Mouse (Mus musculus) hindbrain, embryonic 10.5 days (tissue): ENCODE data around the gene Arfgef2. TPM values are rescaled to one million over a fixed set of nuclear protein-coding genes. Genes with fewer than 3 reads are reported as not detected.
"Not testable (repeated sequence)": the region's sequence is repeated elsewhere in the genome, so short reads cannot be mapped to it uniquely, and the experiment has no call there.

ENCODE experiments used
- DNase-seq: peaks from one replicate; pipeline ENCODE4 v3.0.0-alpha.2; 2017; ENCODE audit warnings: low spot score
- H3K27ac ChIP-seq: fragments of 300-500 bp; sonication (generic); 2 replicates; pipeline ENCODE4 v1.5.1; 2016; ENCODE audit warnings: mild to moderate bottlenecking, moderate library complexity
- H3K27me3 ChIP-seq: fragments of 300-500 bp; sonication (generic); 2 replicates; pipeline ENCODE4 v1.6.1; 2016; ENCODE audit warnings: mild to moderate bottlenecking; ENCODE audit not compliant: poor library complexity, insufficient read depth, severe bottlenecking
- H3K36me3 ChIP-seq: fragments of 300-500 bp; sonication (generic); 2 replicates; pipeline ENCODE4 v1.6.1; 2016; ENCODE audit warnings: mild to moderate bottlenecking, moderate library complexity
- H3K4me1 ChIP-seq: fragments of 300-500 bp; sonication (generic); replicated peaks from 2 replicates; pipeline ENCODE4 v1.6.1; 2016; ENCODE audit warnings: mild to moderate bottlenecking
- H3K4me3 ChIP-seq: fragments of 300-500 bp; sonication (generic); 2 replicates; pipeline ENCODE4 v1.5.1; 2016; ENCODE audit warnings: mild to moderate bottlenecking, moderate library complexity
- H3K9me3 ChIP-seq: fragments of 300-500 bp; sonication (generic); 2 replicates; pipeline ENCODE4 v1.6.1; 2016; ENCODE audit warnings: mild to moderate bottlenecking, moderate library complexity
- WGBS: fragments of 180-500 bp; shearing (Covaris S2); methylation state at CpG from one replicate; pipeline ENCODE4 v1.1.7; 2016; 5-methylcytosine and 5-hydroxymethylcytosine counted together
- polyA plus RNA-seq: library from polyadenylated mRNA; unstranded; fragments of >200 nt; fragmentation: Nextera tagmentation; extraction: Ambion mirVana; gene quantifications from 2 replicates; pipeline ENCODE4 v1.2.1, GENCODE M21; 2016

Gene Arfgef2
- polyA plus RNA-seq, 1 experiment from 2014 or later = 4.9 TPM

GRCm38 (mm10) chr2:166786353-166787004, 18.9 kb upstream of the Arfgef2 start:
- H3K27ac ChIP-seq = peak overlapping the region; percentile 87
- H3K27me3 ChIP-seq = peaks cover 12% of the 10 kb centered on the region
- peak overlapping the region; percentile 77 for H3K4me3 ChIP-seq
- peaks cover 29% of the 10 kb centered on the region for H3K4me1 ChIP-seq
- under 1% methylated on average over 35 of the region's 35 CpGs for WGBS
- H3K9me3 ChIP-seq = no peaks in the 10 kb centered on the region
- no peaks in the 10 kb centered on the region for H3K36me3 ChIP-seq
- DNase-seq = peak; percentile 89

GRCm38 (mm10) chr2:166791738-166792137, 13.7 kb upstream of the Arfgef2 start:
- H3K4me1 ChIP-seq = peaks cover 39% of the 10 kb centered on the region
- 73% methylated on average over 5 of the region's 5 CpGs for WGBS
- DNase-seq = no peak
- H3K27me3 ChIP-seq = no peaks in the 10 kb centered on the region
- H3K36me3 ChIP-seq = peaks cover 13% of the 10 kb centered on the region
- H3K4me3 ChIP-seq = no peak overlapping the region
- H3K9me3 ChIP-seq = no peaks in the 10 kb centered on the region
- peak overlapping the region; percentile 89 for H3K27ac ChIP-seq

DNA sequence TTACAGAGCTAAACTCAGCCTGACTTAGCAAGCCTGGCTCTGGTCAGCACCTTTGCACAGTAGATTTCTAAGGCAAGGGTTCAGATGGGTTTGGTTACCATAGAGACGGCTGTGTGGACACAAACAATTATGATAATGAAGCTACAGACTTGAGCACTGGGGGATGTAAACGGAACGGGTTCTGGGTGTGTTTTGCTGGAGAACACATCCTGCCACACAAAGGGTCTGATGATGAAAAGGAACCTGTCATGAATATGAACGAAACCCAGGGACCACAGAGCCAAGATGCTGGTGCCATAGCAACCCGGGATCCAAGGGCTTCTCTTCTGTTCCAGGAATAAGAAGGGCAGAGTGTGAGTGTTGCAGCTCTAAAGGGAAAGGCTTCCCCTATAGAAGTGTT, 13.0 kb upstream of the Arfgef2 start, which contains the start of gene Trp53rkb:
Gene Trp53rkb, plus strand, starts transcription at position 177 of the 400 bp plus-strand sequence.
- Histone ChIP-seq H3K27ac (peak within 1 kb of the TSS; percentile 89), H3K36me3 (peaks cover 19% of the 10 kb centered on the region), H3K9me3 (no peaks in the 10 kb centered on the region), H3K27me3 (no peaks in the 10 kb centered on the region), H3K4me1 (peaks cover 32% of the 10 kb centered on the region), H3K4me3 (peak within 1 kb of the TSS; percentile 81)
- 43% methylated on average over 5 of the region's 5 CpGs for WGBS
- peak; percentile 54 for DNase-seq

DNA sequence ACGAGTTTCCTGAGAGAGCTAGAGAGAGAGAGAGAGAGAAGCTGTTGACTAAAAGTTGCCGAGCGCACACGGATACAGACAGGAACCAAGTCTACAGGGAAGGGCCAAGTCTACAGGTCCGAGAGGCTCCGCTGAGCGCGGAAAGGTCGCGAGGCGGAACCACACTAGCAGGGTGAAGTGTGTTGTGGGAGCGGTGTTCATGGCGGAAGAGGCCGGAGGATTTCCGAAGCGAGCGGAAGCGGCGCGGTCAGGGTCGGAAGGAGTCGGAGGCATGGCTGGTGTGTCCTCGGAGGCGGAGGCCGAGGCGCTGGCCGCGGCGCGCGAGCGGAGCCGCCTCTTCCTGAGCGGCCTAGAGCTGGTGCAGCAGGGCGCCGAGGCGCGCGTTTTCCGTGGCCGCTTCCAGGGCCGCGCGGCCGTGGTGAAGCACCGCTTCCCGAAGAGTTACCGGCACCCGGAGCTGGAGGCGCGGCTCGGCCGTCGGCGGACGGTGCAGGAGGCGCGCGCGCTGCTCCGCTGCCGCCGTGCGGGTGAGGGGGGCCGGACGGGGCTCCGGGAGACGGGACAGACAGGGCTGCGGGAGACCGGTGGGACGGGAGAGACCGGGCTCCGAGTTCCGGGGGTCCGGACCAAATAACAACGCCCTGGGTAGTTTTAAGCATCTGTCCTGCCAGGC, 11.7 kb upstream of the Arfgef2 start:
- DNase-seq = peak; percentile 86
- under 1% methylated on average over 76 of the region's 76 CpGs for WGBS
- peak overlapping the region; percentile 89 for H3K27ac ChIP-seq

GRCm38 (mm10) chr2:166799615-166800472, 5.5 kb upstream of the Arfgef2 start:
- Histone ChIP-seq H3K4me3 (no peak overlapping the region), H3K27me3 (peaks cover 4% of the 10 kb centered on the region; the same call in 1 of the 2 replicates), H3K9me3 (no peaks in the 10 kb centered on the region), H3K36me3 (peaks cover 40% of the 10 kb centered on the region), H3K4me1 (peaks cover under 1% of the 10 kb centered on the region), H3K27ac (no peak overlapping the region)
- WGBS = 82% methylated on average over 11 of the region's 11 CpGs
- DNase-seq = no peak

More for the DNA sequence above, 11.7 kb upstream of the Arfgef2 start:
- not testable (repeated sequence) for H3K27me3 ChIP-seq, H3K9me3 ChIP-seq
- peaks cover 32% of the 10 kb centered on the region for H3K36me3 ChIP-seq
- peak overlapping the region; percentile 81 for H3K4me3 ChIP-seq
- H3K4me1 ChIP-seq = peaks cover 31% of the 10 kb centered on the region

- Histone ChIP-seq H3K36me3 (peaks cover 39% of the 10 kb centered on the region), H3K4me1 (peaks cover 1% of the 10 kb centered on the region; the same call in 1 of the 2 replicates), H3K9me3 (no peaks in the 10 kb centered on the region), H3K4me3 (no peak overlapping the region), H3K27ac (no peak overlapping the region), H3K27me3 (peaks cover 4% of the 10 kb centered on the region; the same call in 1 of the 2 replicates)
- WGBS = 88% methylated on average over 7 of the region's 7 CpGs
- DNase-seq = no peak
Observed at GRCm38 (mm10) chr2:166800473-166800857, 4.9 kb upstream of the Arfgef2 start.

DNA sequence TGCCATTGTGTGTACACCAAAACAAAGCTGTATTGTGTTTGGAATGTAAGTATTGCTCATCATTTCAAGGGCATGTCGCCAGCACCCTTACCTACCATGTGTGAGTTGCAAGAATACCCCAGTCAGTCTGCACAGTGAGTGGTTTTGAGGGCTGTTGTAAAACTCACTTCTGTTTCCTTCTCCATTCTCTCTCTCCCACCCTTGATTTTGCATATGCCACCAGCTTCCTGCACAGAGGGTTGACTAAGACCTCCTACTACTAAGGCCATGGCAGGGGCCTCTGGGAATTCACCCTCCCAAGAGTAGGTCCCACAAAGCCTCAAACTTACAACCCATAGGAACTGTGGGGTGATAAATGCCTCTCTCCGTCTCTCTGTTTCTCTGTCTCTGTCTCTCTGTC, 4.0 kb upstream of the Arfgef2 start:
- Histone ChIP-seq H3K4me1 (peaks cover 11% of the 10 kb centered on the region), H3K9me3 (no peaks in the 10 kb centered on the region), H3K27ac (no peak overlapping the region), H3K36me3 (peaks cover 30% of the 10 kb centered on the region), H3K27me3 (peaks cover 4% of the 10 kb centered on the region; the same call in 1 of the 2 replicates), H3K4me3 (no peak overlapping the region)
- WGBS = 75% methylated on average over 2 of the region's 2 CpGs
- DNase-seq = no peak

- WGBS = 90% methylated on average over 3 of the region's 3 CpGs
Observed at GRCm38 (mm10) chr2:166803298-166803697, 2.1 kb upstream of the Arfgef2 start.

DNA sequence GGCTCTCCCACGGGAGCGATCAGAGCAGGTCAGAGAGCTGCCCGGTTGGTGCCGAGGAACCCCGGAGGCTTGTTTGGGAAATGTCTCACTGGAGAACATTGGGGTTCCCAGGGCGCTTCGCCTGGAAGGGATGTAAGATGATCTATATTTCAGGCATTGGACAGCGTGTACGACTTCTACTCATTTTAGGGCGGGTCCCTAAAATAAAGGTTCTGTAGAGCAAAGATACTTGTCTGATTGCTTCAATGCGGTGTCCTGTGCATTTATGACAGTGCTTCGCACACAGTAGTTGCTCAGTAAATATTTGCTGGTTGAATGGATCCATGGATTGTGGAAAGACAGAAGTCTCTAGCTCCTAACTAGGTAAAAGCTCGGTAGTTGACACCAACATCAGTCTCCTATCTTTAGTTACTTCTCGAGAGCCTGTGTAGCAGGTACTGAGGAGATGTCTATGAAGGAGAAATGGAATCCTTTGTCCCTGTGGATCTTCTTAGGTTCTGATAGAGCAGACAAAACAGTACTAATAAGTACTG, 851 bp downstream of the Arfgef2 start:
- no peaks in the 10 kb centered on the region for H3K36me3 ChIP-seq
- peaks cover 18% of the 10 kb centered on the region for H3K4me1 ChIP-seq
- peaks cover 4% of the 10 kb centered on the region; the same call in 1 of the 2 replicates for H3K27me3 ChIP-seq
- DNase-seq = no peak
- H3K27ac ChIP-seq = peak overlapping the region; percentile 88
- WGBS = 28% methylated on average over 14 of the region's 14 CpGs
- peak overlapping the region; percentile 88 for H3K4me3 ChIP-seq
- H3K9me3 ChIP-seq = no peaks in the 10 kb centered on the region

More at GRCm38 (mm10) chr2:166803298-166803697, 2.1 kb upstream of the Arfgef2 start:
- Histone ChIP-seq H3K9me3 (no peaks in the 10 kb centered on the region), H3K27me3 (peaks cover 4% of the 10 kb centered on the region; the same call in 1 of the 2 replicates), H3K4me1 (peaks cover 18% of the 10 kb centered on the region), H3K36me3 (peaks cover 11% of the 10 kb centered on the region), H3K4me3 (no peak overlapping the region), H3K27ac (no peak overlapping the region)
- DNase-seq = no peak

GRCm38 (mm10) chr2:166806813-166807212, 1.4 kb downstream of the Arfgef2 start:
- peaks cover 4% of the 10 kb centered on the region; the same call in 1 of the 2 replicates for H3K27me3 ChIP-seq
- H3K9me3 ChIP-seq = no peaks in the 10 kb centered on the region
- peak overlapping the region; percentile 88; the same call in 1 of the 2 replicates for H3K4me3 ChIP-seq
- no peaks in the 10 kb centered on the region for H3K36me3 ChIP-seq
- no peak for DNase-seq
- 86% methylated on average over 6 of the region's 6 CpGs for WGBS
- H3K27ac ChIP-seq = no peak overlapping the region
- peaks cover 18% of the 10 kb centered on the region for H3K4me1 ChIP-seq

DNA sequence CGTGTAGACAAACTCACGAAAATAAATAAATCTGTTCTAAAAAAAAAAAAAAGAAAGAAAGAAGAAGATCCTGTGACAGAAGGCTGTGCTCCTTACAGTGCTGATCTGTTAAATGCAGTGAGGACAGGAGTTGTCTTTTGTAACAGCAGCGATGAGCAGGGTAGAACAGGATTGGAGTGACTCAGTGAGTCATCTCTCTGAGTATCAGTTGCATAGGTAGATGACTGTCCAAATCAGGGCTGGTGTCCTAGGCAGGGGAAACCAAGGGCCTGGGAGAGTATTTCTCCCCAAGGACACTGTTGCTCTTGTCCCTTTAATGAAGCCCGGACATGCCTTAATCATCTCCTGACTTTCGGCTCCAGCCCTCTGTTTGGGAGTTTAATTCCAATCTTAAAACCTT, 4.1 kb downstream of the Arfgef2 start:
- DNase-seq = no peak
- Histone ChIP-seq H3K27ac (no peak overlapping the region), H3K27me3 (no peaks in the 10 kb centered on the region; the same call in 1 of the 2 replicates), H3K9me3 (no peaks in the 10 kb centered on the region), H3K4me1 (peaks cover 18% of the 10 kb centered on the region), H3K4me3 (no peak overlapping the region), H3K36me3 (no peaks in the 10 kb centered on the region)
- WGBS = 94% methylated on average over 5 of the region's 5 CpGs

GRCm38 (mm10) chr2:166810821-166811220, 5.4 kb downstream of the Arfgef2 start:
- Histone ChIP-seq H3K4me1 (peaks cover 14% of the 10 kb centered on the region), H3K27me3 (no peaks in the 10 kb centered on the region; the same call in 1 of the 2 replicates), H3K27ac (no peak overlapping the region), H3K9me3 (no peaks in the 10 kb centered on the region), H3K36me3 (no peaks in the 10 kb centered on the region), H3K4me3 (no peak overlapping the region)
- 81% methylated on average over 10 of the region's 10 CpGs for WGBS
- DNase-seq = no peak
